Mouse (Mus musculus): ENCODE results near the gene Nmnat1. TPM values are rescaled to one million over a fixed set of nuclear protein-coding genes. Genes with fewer than 3 reads are reported as not detected.

Gene Nmnat1
- total and polyA plus RNA-seq, 3 experiments: 8.6 to 11.4 (median 10.9) TPM

- Histone ChIP-seq H3K9me3 (replicated peaks; ENCODE audit: low read length) (peaks cover 5% of the 10 kb centered on the region), H3K27ac (ENCODE audit: insufficient read depth, low read depth) (no peak within 1 kb of the TSS), H3K36me3 (replicated peaks in 1 of 2; ENCODE audit: control insufficient read depth in 1 of 2, insufficient read depth in 1 of 2, low read length in 1 of 2) (peaks cover 6 to 45% of the 10 kb centered on the region in 2 experiments), H3K4me3 (replicated peaks in 1 of 3; ENCODE audit: low read depth in 2 of 3, low read length in 2 of 3, poor library complexity in 1 of 3) (no peak within 1 kb of the TSS), H3K4me1 (ENCODE audit: control insufficient read depth in 1 of 2, insufficient read depth in 2 of 2) (peaks cover 0 to 2% of the 10 kb centered on the region in 2 experiments; a peak in 1 of 4 replicates), H3K9ac (ENCODE audit: insufficient read depth, low read depth) (no peak within 1 kb of the TSS), H3K27me3 (replicated peaks) (no peaks in the 10 kb centered on the region), H3K79me2 (replicated peaks; ENCODE audit: control insufficient read depth, extremely low read depth, insufficient read depth, poor library complexity, severe bottlenecking) (no peaks in the 10 kb centered on the region), H3K4me2 (ENCODE audit: insufficient read depth, low read depth, poor library complexity, severe bottlenecking) (no peak within 1 kb of the TSS)
- dilution Hi-C loops (cut with MboI; ENCODE audit: extremely low pct_ligation_motif_present, extremely low pct_unique_long_range_greater_than_20kb, low sequenced_read_pairs): no loop called here
- DNase-seq (ENCODE audit: extremely low read depth): no peak
- in situ Hi-C loops (cut with MboI; ENCODE audit: low pct_ligation_motif_present, low pct_unique_long_range_greater_than_20kb, low sequenced_read_pairs): no loop called here
- TF ChIP-seq JUND (conservative IDR thresholded peaks at IDR 0.05; ENCODE audit: low read depth, low read length): no peak
- no peak for TF ChIP-seq CTCF (conservative IDR thresholded peaks at IDR 0.05 in 1 of 2, IDR thresholded peaks at IDR 0.05 in 1 of 2; ENCODE audit: low read depth in 2 of 2, low read length in 2 of 2)
- TF ChIP-seq POLR2A (IDR thresholded peaks at IDR 0.05; ENCODE audit: low read depth, low read length): no peak
- no peak for TF ChIP-seq ZC3H11A (IDR thresholded peaks at IDR 0.05; ENCODE audit: low read depth, low read length)
- TF ChIP-seq RCOR1 (conservative IDR thresholded peaks at IDR 0.05; ENCODE audit: low read depth, low read length): no peak
- TF ChIP-seq CHD2 (IDR thresholded peaks at IDR 0.05; ENCODE audit: low read length): no peak
- no peak for TF ChIP-seq NELFE (IDR thresholded peaks at IDR 0.05; ENCODE audit: low read depth, low read length)
These were observed 7.9 kb downstream of the Nmnat1 start, which contains the start of gene Tmem274 for GRCm38 (mm10) chr4:149477078-149477477. TSS of gene Tmem274 (plus strand) at chr4:149477378.

DNA sequence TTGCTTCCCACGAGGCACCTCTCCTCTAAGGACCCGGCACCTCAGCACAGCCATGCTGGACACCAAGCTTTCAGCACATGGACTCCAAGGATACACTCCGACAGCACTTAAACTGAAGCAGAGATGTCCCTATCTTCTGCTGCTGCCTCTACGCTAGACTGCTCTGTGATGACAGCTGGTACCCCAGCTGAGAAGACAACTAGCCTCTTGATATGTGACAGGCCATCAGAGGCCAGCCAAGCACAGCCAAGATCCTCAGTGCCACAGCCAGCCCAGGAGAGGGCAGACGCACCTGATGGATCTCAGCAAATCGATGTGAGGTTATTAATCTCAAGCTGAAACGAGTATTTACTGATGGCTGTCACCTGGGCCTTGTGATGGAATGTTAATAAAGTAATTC, 9.9 kb downstream of the Nmnat1 start:
- Histone ChIP-seq H3K4me3 (replicated peaks in 1 of 3; ENCODE audit: low read depth in 2 of 3, low read length in 2 of 3, poor library complexity in 1 of 3) (no peak overlapping the region), H3K9ac (ENCODE audit: insufficient read depth, low read depth) (no peak overlapping the region), H3K4me2 (ENCODE audit: insufficient read depth, low read depth, poor library complexity, severe bottlenecking) (no peak overlapping the region), H3K27me3 (replicated peaks) (no peaks in the 10 kb centered on the region), H3K27ac (ENCODE audit: insufficient read depth, low read depth) (no peak overlapping the region), H3K4me1 (ENCODE audit: control insufficient read depth in 1 of 2, insufficient read depth in 2 of 2) (peaks cover under 1 to 4% of the 10 kb centered on the region in 2 experiments; a peak in 2 of 4 replicates), H3K79me2 (replicated peaks; ENCODE audit: control insufficient read depth, extremely low read depth, insufficient read depth, poor library complexity, severe bottlenecking) (no peaks in the 10 kb centered on the region), H3K9me3 (replicated peaks; ENCODE audit: low read length) (peaks cover 5% of the 10 kb centered on the region), H3K36me3 (replicated peaks in 1 of 2; ENCODE audit: control insufficient read depth in 1 of 2, insufficient read depth in 1 of 2, low read length in 1 of 2) (peaks cover 4 to 47% of the 10 kb centered on the region in 2 experiments)
- TF ChIP-seq POLR2A (IDR thresholded peaks at IDR 0.05; ENCODE audit: low read depth, low read length): no peak
- no peak for TF ChIP-seq MYC (IDR thresholded peaks at IDR 0.05; ENCODE audit: low read depth, low read length)
- TF ChIP-seq MXI1 (IDR thresholded peaks at IDR 0.05; ENCODE audit: low read depth, low read length): no peak
- no peak for TF ChIP-seq UBTF (IDR thresholded peaks at IDR 0.05; ENCODE audit: low read depth, low read length)
- TF ChIP-seq CHD2 (IDR thresholded peaks at IDR 0.05; ENCODE audit: low read length): no peak
- in situ Hi-C loops (cut with MboI; ENCODE audit: low pct_ligation_motif_present, low pct_unique_long_range_greater_than_20kb, low sequenced_read_pairs) (no loop called here), dilution Hi-C loops (cut with MboI; ENCODE audit: extremely low pct_ligation_motif_present, extremely low pct_unique_long_range_greater_than_20kb, low sequenced_read_pairs) (no loop called here)
- DNase-seq (ENCODE audit: extremely low read depth): no peak

DNA sequence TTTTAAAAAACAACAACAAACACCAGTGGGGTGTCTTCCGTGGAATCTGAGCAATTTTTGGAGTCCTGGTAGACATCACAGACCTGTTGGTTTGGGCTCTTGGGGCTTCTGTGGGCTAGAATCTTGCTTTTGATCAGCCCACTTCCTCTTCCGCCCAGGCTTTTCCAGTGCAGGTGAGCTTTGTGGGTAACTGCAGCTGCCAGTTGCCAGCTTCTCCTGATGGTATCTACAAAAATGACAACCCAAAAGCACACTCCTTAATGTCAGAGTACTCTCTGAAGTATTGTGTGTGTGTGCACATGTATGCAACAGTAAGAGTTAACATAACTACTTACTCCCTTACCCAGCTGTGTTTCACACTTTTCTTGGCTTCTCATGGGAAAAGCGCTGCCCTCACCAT, 15.4 kb downstream of the Nmnat1 start:
- Histone ChIP-seq H3K27me3 (replicated peaks) (no peaks in the 10 kb centered on the region), H3K9me3 (replicated peaks; ENCODE audit: low read length) (peaks cover 5% of the 10 kb centered on the region), H3K4me3 (replicated peaks in 1 of 3; ENCODE audit: low read depth in 2 of 3, low read length in 2 of 3, poor library complexity in 1 of 3) (no peak overlapping the region), H3K4me1 (ENCODE audit: control insufficient read depth in 1 of 2, insufficient read depth in 2 of 2) (peaks cover 4 to 16% of the 10 kb centered on the region in 2 experiments), H3K9ac (ENCODE audit: insufficient read depth, low read depth) (no peak overlapping the region), H3K79me2 (replicated peaks; ENCODE audit: control insufficient read depth, extremely low read depth, insufficient read depth, poor library complexity, severe bottlenecking) (no peaks in the 10 kb centered on the region), H3K27ac (ENCODE audit: insufficient read depth, low read depth) (no peak overlapping the region), H3K4me2 (ENCODE audit: insufficient read depth, low read depth, poor library complexity, severe bottlenecking) (no peak overlapping the region), H3K36me3 (replicated peaks in 1 of 2; ENCODE audit: control insufficient read depth in 1 of 2, insufficient read depth in 1 of 2, low read length in 1 of 2) (peaks cover 16 to 51% of the 10 kb centered on the region in 2 experiments)
- dilution Hi-C loops (cut with MboI; ENCODE audit: extremely low pct_ligation_motif_present, extremely low pct_unique_long_range_greater_than_20kb, low sequenced_read_pairs) (no loop called here), in situ Hi-C loops (cut with MboI; ENCODE audit: low pct_ligation_motif_present, low pct_unique_long_range_greater_than_20kb, low sequenced_read_pairs) (no loop called here)
- DNase-seq (ENCODE audit: extremely low read depth): peak; percentile 41
- TF ChIP-seq EP300 (IDR thresholded peaks at IDR 0.05; ENCODE audit: low read length) (peak; percentile 32; the same call in 1 of the 2 replicates), RCOR1 (conservative IDR thresholded peaks at IDR 0.05; ENCODE audit: low read depth, low read length) (no peak), BHLHE40 (IDR thresholded peaks at IDR 0.05; ENCODE audit: low read depth, low read length) (peak; percentile 32; the same call in 1 of the 2 replicates), TCF12 (IDR thresholded peaks at IDR 0.05; ENCODE audit: low read depth, low read length) (peak; percentile 42; the same call in 1 of the 2 replicates)

Data from CH12.LX (cell line).